Mouse (Mus musculus): ENCODE results near the gene Csnk2b. TPM values are rescaled to one million over a fixed set of nuclear protein-coding genes. Genes with fewer than 3 reads are reported as not detected.

Csnk2b gene
- polyA plus RNA-seq (2012; rRNA removed) = 500 and 515 TPM in 2 replicates

- peak; percentile 41 for DNase-seq
- Histone ChIP-seq H3K27me3 (ENCODE audit: control insufficient read depth, insufficient read depth, low read length) (no peaks in the 10 kb centered on the region), H3K4me1 (replicated peaks; ENCODE audit: control insufficient read depth, insufficient read depth, low read length) (peaks cover 17% of the 10 kb centered on the region), H3K27ac (ENCODE audit: control insufficient read depth, insufficient read depth, low read length) (peak within 1 kb of the TSS; percentile 31), H3K4me3 (ENCODE audit: control insufficient read depth, insufficient read depth, low read length) (peak within 1 kb of the TSS; percentile 86), H3K36me3 (ENCODE audit: control insufficient read depth, insufficient read depth, low read length) (peaks cover 19% of the 10 kb centered on the region)
- under 1% methylated on average over 19 of the region's 19 CpGs for WGBS
- TF ChIP-seq CTCF (IDR thresholded peaks at IDR 0.05; ENCODE audit: borderline replicate concordance, control insufficient read depth, extremely low read depth, insufficient read depth, low read length, poor library complexity) = no peak
- no peak for TF ChIP-seq POLR2A (IDR thresholded peaks at IDR 0.05; ENCODE audit: control insufficient read depth, extremely low read depth, insufficient read depth, low read length, poor library complexity)
These were observed at the start of gene Csnk2b for GRCm38 (mm10) chr17:35121871-35122303. Gene Csnk2b, minus strand, starts transcription at chr17:35122053.

GRCm38 (mm10) chr17:35168541-35169207 is 46.8 kb upstream of the Csnk2b start:
- WGBS = 10% methylated on average over 4 of the region's 4 CpGs
- H3K27me3 ChIP-seq (ENCODE audit: control insufficient read depth, insufficient read depth, low read length) = no peaks in the 10 kb centered on the region
- TF ChIP-seq POLR2A (IDR thresholded peaks at IDR 0.05; ENCODE audit: control insufficient read depth, extremely low read depth, insufficient read depth, low read length, poor library complexity) = no peak
- TF ChIP-seq CTCF (IDR thresholded peaks at IDR 0.05; ENCODE audit: borderline replicate concordance, control insufficient read depth, extremely low read depth, insufficient read depth, low read length, poor library complexity) = no peak
- no peak for DNase-seq
- no peaks in the 10 kb centered on the region for H3K36me3 ChIP-seq (ENCODE audit: control insufficient read depth, insufficient read depth, low read length)
- peaks cover 25% of the 10 kb centered on the region for H3K4me1 ChIP-seq (replicated peaks; ENCODE audit: control insufficient read depth, insufficient read depth, low read length)
- no peak overlapping the region for H3K27ac ChIP-seq (ENCODE audit: control insufficient read depth, insufficient read depth, low read length)
- no peak overlapping the region for H3K4me3 ChIP-seq (ENCODE audit: control insufficient read depth, insufficient read depth, low read length)

- TF ChIP-seq POLR2A (IDR thresholded peaks at IDR 0.05; ENCODE audit: control insufficient read depth, extremely low read depth, insufficient read depth, low read length, poor library complexity) = no peak
- H3K4me1 ChIP-seq (replicated peaks; ENCODE audit: control insufficient read depth, insufficient read depth, low read length) = peaks cover 22% of the 10 kb centered on the region
- no peaks in the 10 kb centered on the region for H3K27me3 ChIP-seq (ENCODE audit: control insufficient read depth, insufficient read depth, low read length)
- no peak overlapping the region for H3K4me3 ChIP-seq (ENCODE audit: control insufficient read depth, insufficient read depth, low read length)
- WGBS = 91% methylated on average over 7 of the region's 7 CpGs
- no peak overlapping the region for H3K27ac ChIP-seq (ENCODE audit: control insufficient read depth, insufficient read depth, low read length)
- H3K36me3 ChIP-seq (ENCODE audit: control insufficient read depth, insufficient read depth, low read length) = no peaks in the 10 kb centered on the region
- no peak for DNase-seq
These were observed 45.9 kb upstream of the Csnk2b start for GRCm38 (mm10) chr17:35167794-35168193.

GRCm38 (mm10) chr17:35166352-35167035 is 44.6 kb upstream of the Csnk2b start:
- Histone ChIP-seq H3K4me3 (ENCODE audit: control insufficient read depth, insufficient read depth, low read length) (no peak overlapping the region), H3K4me1 (replicated peaks; ENCODE audit: control insufficient read depth, insufficient read depth, low read length) (peaks cover 16% of the 10 kb centered on the region), H3K36me3 (ENCODE audit: control insufficient read depth, insufficient read depth, low read length) (peaks cover 3% of the 10 kb centered on the region), H3K27ac (ENCODE audit: control insufficient read depth, insufficient read depth, low read length) (no peak overlapping the region), H3K27me3 (ENCODE audit: control insufficient read depth, insufficient read depth, low read length) (no peaks in the 10 kb centered on the region)
- 70% methylated on average over 8 of the region's 8 CpGs for WGBS
- TF ChIP-seq CTCF (IDR thresholded peaks at IDR 0.05; ENCODE audit: borderline replicate concordance, control insufficient read depth, extremely low read depth, insufficient read depth, low read length, poor library complexity) (no peak), POLR2A (IDR thresholded peaks at IDR 0.05; ENCODE audit: control insufficient read depth, extremely low read depth, insufficient read depth, low read length, poor library complexity) (no peak)
- peak; percentile 76 for DNase-seq

- peak overlapping the region; percentile 93 for H3K4me3 ChIP-seq (ENCODE audit: control insufficient read depth, insufficient read depth, low read length)
- peaks cover 12% of the 10 kb centered on the region for H3K36me3 ChIP-seq (ENCODE audit: control insufficient read depth, insufficient read depth, low read length)
- TF ChIP-seq CTCF (IDR thresholded peaks at IDR 0.05; ENCODE audit: borderline replicate concordance, control insufficient read depth, extremely low read depth, insufficient read depth, low read length, poor library complexity) (no peak), POLR2A (IDR thresholded peaks at IDR 0.05; ENCODE audit: control insufficient read depth, extremely low read depth, insufficient read depth, low read length, poor library complexity) (no peak)
- peaks cover 16% of the 10 kb centered on the region for H3K4me1 ChIP-seq (replicated peaks; ENCODE audit: control insufficient read depth, insufficient read depth, low read length)
- 24% methylated on average over 12 of the region's 12 CpGs for WGBS
- DNase-seq = no peak
- H3K27ac ChIP-seq (ENCODE audit: control insufficient read depth, insufficient read depth, low read length) = peak overlapping the region; percentile 94
- H3K27me3 ChIP-seq (ENCODE audit: control insufficient read depth, insufficient read depth, low read length) = no peaks in the 10 kb centered on the region
These were observed 43.8 kb upstream of the Csnk2b start for GRCm38 (mm10) chr17:35165451-35166155.

GRCm38 (mm10) chr17:35164568-35165450 is 43.0 kb upstream of the Csnk2b start, which contains the start of gene Prrc2a:
Gene Prrc2a, minus strand, starts transcription at chr17:35164897.
- peaks cover 20% of the 10 kb centered on the region for H3K36me3 ChIP-seq (ENCODE audit: control insufficient read depth, insufficient read depth, low read length)
- H3K27ac ChIP-seq (ENCODE audit: control insufficient read depth, insufficient read depth, low read length) = peak within 1 kb of the TSS; percentile 94
- TF ChIP-seq POLR2A (IDR thresholded peaks at IDR 0.05; ENCODE audit: control insufficient read depth, extremely low read depth, insufficient read depth, low read length, poor library complexity) (peak; percentile 32), CTCF (IDR thresholded peaks at IDR 0.05; ENCODE audit: borderline replicate concordance, control insufficient read depth, extremely low read depth, insufficient read depth, low read length, poor library complexity) (0 out of 2 replicates have a peak, but pooled peaks have one; percentile 58)
- WGBS = under 1% methylated on average over 87 of the region's 89 CpGs
- no peaks in the 10 kb centered on the region for H3K27me3 ChIP-seq (ENCODE audit: control insufficient read depth, insufficient read depth, low read length)
- H3K4me3 ChIP-seq (ENCODE audit: control insufficient read depth, insufficient read depth, low read length) = peak within 1 kb of the TSS; percentile 93
- peak; percentile 96 for DNase-seq
- peaks cover 16% of the 10 kb centered on the region for H3K4me1 ChIP-seq (replicated peaks; ENCODE audit: control insufficient read depth, insufficient read depth, low read length)
